Mouse (Mus musculus): ENCODE results near the gene Asic2. TPM values are rescaled to one million over a fixed set of nuclear protein-coding genes. Genes with fewer than 3 reads are reported as not detected.
A peak's percentile ranks its signal among the peaks of the same experiment; 100 is the strongest.

The Asic2 gene
- polyA plus RNA-seq, 1 experiment from 2014 or later: 16.2 TPM

DNA sequence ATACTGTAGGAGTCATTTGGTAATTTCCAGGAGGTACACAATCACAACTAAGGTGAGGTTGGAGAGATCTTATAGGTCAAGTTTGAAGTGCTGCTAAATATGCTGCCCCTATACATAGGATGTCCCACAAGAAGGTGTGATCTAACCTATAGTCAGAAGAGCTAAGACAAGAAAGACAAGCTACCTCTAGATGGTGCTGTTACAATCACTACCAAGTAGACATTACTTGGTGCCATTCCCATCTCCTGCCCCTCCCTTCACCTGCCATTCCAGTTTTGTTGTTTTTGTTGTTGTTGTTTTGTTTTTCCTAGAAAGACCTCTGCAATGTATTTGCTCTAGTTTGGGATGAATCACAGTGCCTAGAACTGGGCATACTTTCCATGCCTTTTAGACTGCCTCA, 296.5 kb downstream of the Asic2 start:
- H3K9ac ChIP-seq (ENCODE audit: low read depth, low read length): no peak overlapping the region
- no peak for ATAC-seq
- no peak overlapping the region for H3K4me3 ChIP-seq (ENCODE audit: low read depth, low read length)
- no peak overlapping the region for H3K4me2 ChIP-seq (ENCODE audit: low read length)
- no peaks in the 10 kb centered on the region for H3K36me3 ChIP-seq (ENCODE audit: control insufficient read depth, insufficient read depth, low read length)
- H3K9me3 ChIP-seq (replicated peaks; ENCODE audit: control insufficient read depth, low read length, poor library complexity, severe bottlenecking): no peaks in the 10 kb centered on the region
- no peak overlapping the region for H3K27ac ChIP-seq (ENCODE audit: low read length)
- no peaks in the 10 kb centered on the region for H3K4me1 ChIP-seq (ENCODE audit: control insufficient read depth, insufficient read depth, low read length)
- no peaks in the 10 kb centered on the region for H3K27me3 ChIP-seq (ENCODE audit: control insufficient read depth, insufficient read depth, low read depth, low read length)

DNA sequence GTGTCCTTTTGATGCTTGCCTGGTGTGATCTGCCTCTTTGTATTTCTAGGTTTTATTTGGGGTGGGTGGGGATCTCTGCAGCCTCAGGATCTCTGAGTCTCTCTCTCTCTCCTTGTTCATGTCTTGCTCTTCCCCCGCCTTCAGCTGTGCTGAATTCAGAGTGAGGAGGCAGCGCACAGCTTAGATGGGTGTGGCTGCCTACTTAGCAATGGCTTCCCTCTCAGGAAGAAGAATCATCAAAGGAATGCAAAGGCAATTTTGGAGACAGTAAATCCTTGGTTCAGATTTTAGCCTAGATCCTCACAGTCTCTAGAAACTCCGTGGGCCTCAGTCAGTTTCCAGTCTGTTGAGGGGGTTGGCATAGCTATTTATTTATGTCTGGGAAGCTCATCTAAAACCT, 297.8 kb downstream of the Asic2 start:
- WGBS: 73% methylated on average over 3 of the region's 3 CpGs
- Histone ChIP-seq H3K4me2 (ENCODE audit: low read length) (no peak overlapping the region), H3K36me3 (ENCODE audit: control insufficient read depth, insufficient read depth, low read length) (no peaks in the 10 kb centered on the region), H3K4me3 (ENCODE audit: low read depth, low read length) (no peak overlapping the region), H3K9me3 (replicated peaks; ENCODE audit: control insufficient read depth, low read length, poor library complexity, severe bottlenecking) (no peaks in the 10 kb centered on the region), H3K9ac (ENCODE audit: low read depth, low read length) (no peak overlapping the region), H3K27me3 (ENCODE audit: control insufficient read depth, insufficient read depth, low read depth, low read length) (no peaks in the 10 kb centered on the region), H3K27ac (ENCODE audit: low read length) (no peak overlapping the region), H3K4me1 (ENCODE audit: control insufficient read depth, insufficient read depth, low read length) (no peaks in the 10 kb centered on the region)
- ATAC-seq: no peak

DNA sequence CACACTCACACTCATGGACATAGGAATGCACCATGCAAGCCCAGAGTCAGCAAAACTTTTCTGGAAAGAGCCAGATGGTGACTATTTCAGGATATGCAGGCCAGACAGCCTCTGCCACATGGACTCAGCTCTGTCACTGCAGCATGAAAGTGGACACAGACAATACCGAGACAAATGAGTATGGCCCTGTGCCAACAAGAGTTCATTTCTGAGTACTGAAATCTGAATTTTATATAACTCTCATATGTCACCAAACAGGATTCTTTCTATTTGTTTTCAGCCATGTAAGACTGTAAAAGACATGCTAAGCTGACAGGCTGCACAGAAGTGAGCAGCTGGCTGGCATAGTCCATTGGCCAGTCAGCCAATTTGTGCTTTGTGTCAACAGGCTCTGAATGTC, 309.4 kb downstream of the Asic2 start:
- WGBS: 35% methylated on average over 1 of the region's 1 CpGs
- ATAC-seq: no peak

GRCm38 (mm10) chr11:81657121-81657520, 311.1 kb downstream of the Asic2 start:
- WGBS: 33% methylated on average over 2 of the region's 2 CpGs
- no peak overlapping the region for H3K4me3 ChIP-seq (ENCODE audit: low read depth, low read length)
- no peak for ATAC-seq
- H3K4me1 ChIP-seq (ENCODE audit: control insufficient read depth, insufficient read depth, low read length): peaks cover 9% of the 10 kb centered on the region
- H3K36me3 ChIP-seq (ENCODE audit: control insufficient read depth, insufficient read depth, low read length): no peaks in the 10 kb centered on the region
- H3K27ac ChIP-seq (ENCODE audit: low read length): peak overlapping the region; percentile 25; the same call in 1 of the 2 replicates
- no peaks in the 10 kb centered on the region for H3K9me3 ChIP-seq (replicated peaks; ENCODE audit: control insufficient read depth, low read length, poor library complexity, severe bottlenecking)
- no peak overlapping the region for H3K9ac ChIP-seq (ENCODE audit: low read depth, low read length)
- H3K4me2 ChIP-seq (ENCODE audit: low read length): no peak overlapping the region
- no peaks in the 10 kb centered on the region for H3K27me3 ChIP-seq (ENCODE audit: control insufficient read depth, insufficient read depth, low read depth, low read length)

More for the DNA sequence above, 309.4 kb downstream of the Asic2 start:
- Histone ChIP-seq H3K4me1 (ENCODE audit: control insufficient read depth, insufficient read depth, low read length) (peaks cover 9% of the 10 kb centered on the region), H3K9me3 (replicated peaks; ENCODE audit: control insufficient read depth, low read length, poor library complexity, severe bottlenecking) (no peaks in the 10 kb centered on the region), H3K9ac (ENCODE audit: low read depth, low read length) (no peak overlapping the region), H3K36me3 (ENCODE audit: control insufficient read depth, insufficient read depth, low read length) (no peaks in the 10 kb centered on the region), H3K4me3 (ENCODE audit: low read depth, low read length) (no peak overlapping the region), H3K4me2 (ENCODE audit: low read length) (no peak overlapping the region), H3K27me3 (ENCODE audit: control insufficient read depth, insufficient read depth, low read depth, low read length) (no peaks in the 10 kb centered on the region), H3K27ac (ENCODE audit: low read length) (no peak overlapping the region)

DNA sequence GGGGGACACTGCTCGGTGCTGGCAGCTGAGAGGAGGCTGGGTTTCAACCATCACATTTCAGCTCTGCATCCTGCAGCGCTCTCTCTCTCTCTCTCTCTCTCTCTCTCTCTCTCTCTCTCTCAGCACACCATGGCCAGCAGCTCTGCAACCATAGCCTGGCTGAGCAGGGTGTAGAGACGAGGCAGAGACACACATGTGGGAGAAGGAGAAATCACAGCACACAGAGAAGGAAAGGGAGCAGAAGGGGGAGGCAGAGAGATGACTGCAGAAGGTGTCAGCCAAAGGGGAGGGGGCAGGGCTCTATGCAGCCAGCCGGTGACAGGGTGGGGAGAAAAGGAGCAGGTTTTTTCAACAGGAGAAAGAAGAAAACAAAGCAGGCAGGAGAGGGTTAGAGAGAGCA, 320.4 kb downstream of the Asic2 start:
- 28% methylated on average over 4 of the region's 4 CpGs for WGBS
- no peak overlapping the region for H3K27ac ChIP-seq (ENCODE audit: low read length)

GRCm38 (mm10) chr11:81645549-81645948, 322.7 kb downstream of the Asic2 start:
- ATAC-seq: no peak
- peaks cover 14% of the 10 kb centered on the region for H3K4me1 ChIP-seq (ENCODE audit: control insufficient read depth, insufficient read depth, low read length)
- WGBS: 89% methylated on average over 3 of the region's 3 CpGs
- H3K27ac ChIP-seq (ENCODE audit: low read length): no peak overlapping the region
- no peaks in the 10 kb centered on the region for H3K36me3 ChIP-seq (ENCODE audit: control insufficient read depth, insufficient read depth, low read length)
- H3K9ac ChIP-seq (ENCODE audit: low read depth, low read length): no peak overlapping the region
- H3K9me3 ChIP-seq (replicated peaks; ENCODE audit: control insufficient read depth, low read length, poor library complexity, severe bottlenecking): no peaks in the 10 kb centered on the region
- no peak overlapping the region for H3K4me2 ChIP-seq (ENCODE audit: low read length)
- no peak overlapping the region for H3K4me3 ChIP-seq (ENCODE audit: low read depth, low read length)
- no peaks in the 10 kb centered on the region for H3K27me3 ChIP-seq (ENCODE audit: control insufficient read depth, insufficient read depth, low read depth, low read length)

More for the DNA sequence above, 320.4 kb downstream of the Asic2 start:
- peak; percentile 42; the same call in 1 of the 2 replicates for ATAC-seq
- Histone ChIP-seq H3K4me3 (ENCODE audit: low read depth, low read length) (no peak overlapping the region), H3K4me1 (ENCODE audit: control insufficient read depth, insufficient read depth, low read length) (peaks cover 14% of the 10 kb centered on the region), H3K9me3 (replicated peaks; ENCODE audit: control insufficient read depth, low read length, poor library complexity, severe bottlenecking) (no peaks in the 10 kb centered on the region), H3K4me2 (ENCODE audit: low read length) (no peak overlapping the region), H3K36me3 (ENCODE audit: control insufficient read depth, insufficient read depth, low read length) (no peaks in the 10 kb centered on the region), H3K9ac (ENCODE audit: low read depth, low read length) (no peak overlapping the region), H3K27me3 (ENCODE audit: control insufficient read depth, insufficient read depth, low read depth, low read length) (no peaks in the 10 kb centered on the region)

- no peak for ATAC-seq
- H3K9ac ChIP-seq (ENCODE audit: low read depth, low read length): no peak overlapping the region
- H3K4me1 ChIP-seq (ENCODE audit: control insufficient read depth, insufficient read depth, low read length): peaks cover 7% of the 10 kb centered on the region; the same call in 1 of the 2 replicates
- 87% methylated on average over 9 of the region's 9 CpGs for WGBS
- H3K4me2 ChIP-seq (ENCODE audit: low read length): no peak overlapping the region
- H3K27me3 ChIP-seq (ENCODE audit: control insufficient read depth, insufficient read depth, low read depth, low read length): no peaks in the 10 kb centered on the region
- no peak overlapping the region for H3K4me3 ChIP-seq (ENCODE audit: low read depth, low read length)
- no peaks in the 10 kb centered on the region for H3K9me3 ChIP-seq (replicated peaks; ENCODE audit: control insufficient read depth, low read length, poor library complexity, severe bottlenecking)
- H3K27ac ChIP-seq (ENCODE audit: low read length): no peak overlapping the region
- H3K36me3 ChIP-seq (ENCODE audit: control insufficient read depth, insufficient read depth, low read length): no peaks in the 10 kb centered on the region
Measured at GRCm38 (mm10) chr11:81636356-81636755, 331.9 kb downstream of the Asic2 start.

DNA sequence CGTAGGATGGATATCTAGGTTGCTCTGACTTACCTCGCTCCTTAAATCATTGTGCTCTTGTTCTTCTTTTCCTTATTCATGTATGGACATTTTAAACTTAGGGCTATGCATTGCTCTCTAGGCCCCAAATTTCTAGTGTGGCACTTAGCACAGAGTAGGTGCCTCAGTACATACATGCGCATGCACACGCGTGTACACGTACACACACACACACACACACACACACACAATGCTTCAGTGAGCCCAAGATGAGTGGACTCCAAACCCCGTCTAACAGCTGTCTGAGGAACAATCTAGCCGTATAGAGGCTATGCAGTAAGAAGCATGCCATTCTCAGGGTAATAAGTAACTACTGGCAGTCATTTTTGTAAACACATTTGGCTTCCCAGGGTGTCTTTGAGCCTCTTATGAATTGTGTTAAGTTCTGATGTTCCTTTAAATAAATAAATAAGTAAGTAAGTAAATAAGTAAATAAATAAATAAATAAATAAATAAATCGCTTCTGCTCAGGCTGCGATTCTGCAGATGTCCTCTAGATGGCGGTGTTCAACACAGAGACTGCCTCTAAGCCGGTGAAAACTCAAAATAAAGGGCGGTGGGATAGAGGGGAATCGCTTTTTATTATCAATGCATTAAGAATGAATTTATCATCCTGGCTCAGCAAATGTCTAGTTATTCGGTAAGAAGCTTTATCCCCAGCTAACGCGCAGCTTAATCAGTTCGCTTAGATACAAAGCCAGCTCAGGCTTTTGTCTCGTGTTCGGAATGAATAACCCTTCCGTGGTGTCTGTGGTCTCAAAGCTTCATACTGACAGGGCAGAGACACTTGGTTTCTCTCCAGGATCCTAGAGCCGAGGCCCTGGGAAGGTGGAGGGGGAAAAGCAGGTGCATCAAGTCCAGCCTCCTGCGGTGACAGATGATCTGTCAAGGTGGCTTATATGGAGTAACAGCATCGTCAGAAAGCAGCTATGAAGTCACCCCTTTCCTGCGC, 333.6 kb downstream of the Asic2 start:
- no peak; the same call in 1 of the 2 replicates for ATAC-seq
- peaks cover 7% of the 10 kb centered on the region; the same call in 1 of the 2 replicates for H3K4me1 ChIP-seq (ENCODE audit: control insufficient read depth, insufficient read depth, low read length)
- H3K36me3 ChIP-seq (ENCODE audit: control insufficient read depth, insufficient read depth, low read length): no peaks in the 10 kb centered on the region
- 44% methylated on average over 25 of the region's 25 CpGs for WGBS
- H3K9ac ChIP-seq (ENCODE audit: low read depth, low read length): peak overlapping the region; percentile 42; the same call in 1 of the 2 replicates
- peak overlapping the region; percentile 24; the same call in 1 of the 2 replicates for H3K4me3 ChIP-seq (ENCODE audit: low read depth, low read length)
- no peaks in the 10 kb centered on the region for H3K9me3 ChIP-seq (replicated peaks; ENCODE audit: control insufficient read depth, low read length, poor library complexity, severe bottlenecking)
- peak overlapping the region; percentile 44 for H3K4me2 ChIP-seq (ENCODE audit: low read length)
- H3K27me3 ChIP-seq (ENCODE audit: control insufficient read depth, insufficient read depth, low read depth, low read length): no peaks in the 10 kb centered on the region
- H3K27ac ChIP-seq (ENCODE audit: low read length): peak overlapping the region; percentile 69

DNA sequence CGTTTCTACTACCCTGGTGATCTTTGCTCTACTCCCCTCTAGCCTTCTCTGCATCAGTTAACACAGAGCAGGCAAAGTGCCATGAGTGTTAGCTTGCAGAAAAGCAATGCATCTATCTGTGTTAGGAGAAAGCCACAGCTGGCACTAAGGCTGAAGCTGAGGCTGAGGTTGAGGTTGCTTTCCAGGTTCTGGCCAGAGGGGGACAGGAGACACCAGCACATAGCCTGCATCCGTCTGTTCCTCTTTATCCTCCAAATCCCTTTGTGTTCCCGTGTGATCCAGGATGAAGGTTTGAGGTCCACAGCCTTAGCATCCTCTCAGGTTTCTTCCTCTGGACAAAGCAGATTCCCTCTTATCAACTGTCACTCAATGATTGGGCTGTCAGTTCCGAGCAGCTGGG, 343.1 kb downstream of the Asic2 start:
- H3K36me3 ChIP-seq (ENCODE audit: control insufficient read depth, insufficient read depth, low read length): no peaks in the 10 kb centered on the region
- H3K4me2 ChIP-seq (ENCODE audit: low read length): no peak overlapping the region
- no peak overlapping the region for H3K9ac ChIP-seq (ENCODE audit: low read depth, low read length)
- WGBS: 45% methylated on average over 4 of the region's 4 CpGs
- no peaks in the 10 kb centered on the region for H3K9me3 ChIP-seq (replicated peaks; ENCODE audit: control insufficient read depth, low read length, poor library complexity, severe bottlenecking)
- no peak overlapping the region; the same call in 1 of the 2 replicates for H3K27ac ChIP-seq (ENCODE audit: low read length)
- H3K4me3 ChIP-seq (ENCODE audit: low read depth, low read length): no peak overlapping the region
- peaks cover 2% of the 10 kb centered on the region; the same call in 1 of the 2 replicates for H3K4me1 ChIP-seq (ENCODE audit: control insufficient read depth, insufficient read depth, low read length)
- ATAC-seq: no peak
- H3K27me3 ChIP-seq (ENCODE audit: control insufficient read depth, insufficient read depth, low read depth, low read length): no peaks in the 10 kb centered on the region
